Mouse (Mus musculus) retina, embryonic 14.5 days (tissue): Measurements from ENCODE around the gene Rc3h2.

ENCODE experiments used
- DNase-seq: peaks from one replicate; pipeline ENCODE4 v3.0.0-alpha.2; 2015; ENCODE audit warnings: low spot score

Rc3h2 gene

GRCm38 (mm10) chr2:37338497-37339187 is 84.1 kb downstream of the Rc3h2 start:
- peak; percentile 81 for DNase-seq

GRCm38 (mm10) chr2:37333321-37333720 is 89.4 kb downstream of the Rc3h2 start:
- DNase-seq, result no peak

DNA sequence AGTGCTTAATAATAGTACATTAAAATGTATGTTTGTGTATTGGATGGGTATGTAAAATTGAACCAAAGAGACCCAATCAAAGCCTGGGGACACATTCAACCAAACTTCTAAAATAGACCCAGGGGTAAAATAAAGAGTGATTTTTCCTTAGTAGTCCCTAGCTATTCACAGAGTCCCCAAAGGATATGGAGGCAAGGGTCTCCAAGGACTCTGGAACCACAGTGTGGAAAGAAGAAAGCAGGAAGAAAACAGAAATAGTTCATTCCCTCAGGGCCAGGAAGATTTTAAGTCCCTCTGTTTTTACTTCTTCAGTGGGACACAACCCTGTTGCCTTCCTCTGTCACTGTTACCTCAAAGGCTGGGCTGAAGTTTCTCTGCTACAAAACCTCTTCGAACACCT is 96.5 kb downstream of the Rc3h2 start, which contains the start of gene Olfr368:
TSS of gene Olfr368 (plus strand) at position 301 of the 400 bp plus-strand sequence.
- no peak for DNase-seq
